Mouse (Mus musculus) T-cell, adult 2 months (primary cell): ENCODE measurements at regions not wholly inside any gene's neighbourhood (a gene's known extent, or its start where the extent isn't known, plus 50 kb on each side); places are given as distances from the start of the nearest gene placed in this dataset.

Experiments used
- DNase-seq: peaks from one replicate; pipeline ENCODE4 v3.0.0; 2022; ENCODE audit warnings: low spot score

GRCm38 (mm10) chr1:63920181-63920933, 151.3 kb upstream of the 4933402D24Rik start:
- DNase-seq = no peak

GRCm38 (mm10) chr1:63918200-63918599, 149.1 kb upstream of the 4933402D24Rik start:
- DNase-seq = no peak

- no peak for DNase-seq
Measured at GRCm38 (mm10) chr1:63916907-63917650, 148.0 kb upstream of the 4933402D24Rik start.

- no peak for DNase-seq
Measured at GRCm38 (mm10) chr1:63910765-63911164, 141.7 kb upstream of the 4933402D24Rik start.

GRCm38 (mm10) chr1:63909191-63909590, 140.1 kb upstream of the 4933402D24Rik start:
- no peak for DNase-seq

GRCm38 (mm10) chr1:63903620-63904019, 134.6 kb upstream of the 4933402D24Rik start:
- no peak for DNase-seq

- DNase-seq = no peak
Measured at GRCm38 (mm10) chr1:63903201-63903600, 134.1 kb upstream of the 4933402D24Rik start.

- DNase-seq = no peak
Measured at GRCm38 (mm10) chr1:63902391-63902790, 133.3 kb upstream of the 4933402D24Rik start.

GRCm38 (mm10) chr1:63899631-63900577, 130.8 kb upstream of the 4933402D24Rik start:
- DNase-seq = no peak

GRCm38 (mm10) chr1:63898766-63899165, 129.7 kb upstream of the 4933402D24Rik start:
- no peak for DNase-seq

GRCm38 (mm10) chr1:63897556-63897955, 128.5 kb upstream of the 4933402D24Rik start:
- no peak for DNase-seq

- no peak for DNase-seq
Measured at GRCm38 (mm10) chr1:63879570-63879969, 110.5 kb upstream of the 4933402D24Rik start.

GRCm38 (mm10) chr1:63876589-63877251, 107.7 kb upstream of the 4933402D24Rik start:
- no peak for DNase-seq

GRCm38 (mm10) chr1:63875297-63875962, 106.4 kb upstream of the 4933402D24Rik start:
- DNase-seq = no peak

GRCm38 (mm10) chr1:63871831-63872230, 102.8 kb upstream of the 4933402D24Rik start:
- DNase-seq = no peak

GRCm38 (mm10) chr1:63869342-63869741, 100.3 kb upstream of the 4933402D24Rik start:
- no peak for DNase-seq

- DNase-seq = no peak
Measured at GRCm38 (mm10) chr1:63857933-63858649, 89.0 kb upstream of the 4933402D24Rik start.

- no peak for DNase-seq
Measured at GRCm38 (mm10) chr1:63857468-63857867, 88.4 kb upstream of the 4933402D24Rik start.

GRCm38 (mm10) chr1:63856366-63856765, 87.3 kb upstream of the 4933402D24Rik start:
- no peak for DNase-seq

- DNase-seq = no peak
Measured at GRCm38 (mm10) chr1:63854794-63855193, 85.7 kb upstream of the 4933402D24Rik start.
